Mouse (Mus musculus) embryonic fibroblast, embryonic 13.5 days (primary cell): ENCODE measurements around the gene Rftn1. TPM values are rescaled to one million over a fixed set of nuclear protein-coding genes. Genes with fewer than 3 reads are reported as not detected.

ENCODE experiments used
- H3K27ac ChIP-seq: 2 replicates; pipeline ENCODE4 v1.5.1; 2012; ENCODE audit warnings: low read length, control low read depth, inconsistent platforms; ENCODE audit not compliant: insufficient read depth
- H3K4me1 ChIP-seq: 2 replicates; pipeline ENCODE4 v1.6.1; 2011; ENCODE audit warnings: low read length; ENCODE audit not compliant: control insufficient read depth, insufficient read depth
- H3K4me3 ChIP-seq: 2 replicates; pipeline ENCODE4 v1.5.1; 2011; ENCODE audit warnings: mild to moderate bottlenecking, control low read depth, low read length; ENCODE audit not compliant: insufficient read depth
- CTCF ChIP-seq: IDR thresholded peaks from 2 replicates; pipeline ENCODE4 v1.5.1; 2011; ENCODE audit warnings: mild to moderate bottlenecking, control low read depth, low read length, moderate library complexity, borderline replicate concordance; ENCODE audit not compliant: insufficient read depth
- POLR2A ChIP-seq: IDR thresholded peaks from 2 replicates; pipeline ENCODE4 v1.6.1; 2011; ENCODE audit warnings: low read depth, mild to moderate bottlenecking, control low read depth, low read length, moderate library complexity
- polyA plus RNA-seq: library from polyadenylated mRNA; stranded (reverse); fragments of >200 nt; gene quantifications from 2 replicates; pipeline ENCODE4 v1.2.4, GENCODE M21; 2011; ENCODE audit warnings: low read depth; ENCODE audit not compliant: missing spikeins, insufficient read length

Rftn1 gene
- polyA plus RNA-seq, 1 experiment: 15.1 TPM

DNA sequence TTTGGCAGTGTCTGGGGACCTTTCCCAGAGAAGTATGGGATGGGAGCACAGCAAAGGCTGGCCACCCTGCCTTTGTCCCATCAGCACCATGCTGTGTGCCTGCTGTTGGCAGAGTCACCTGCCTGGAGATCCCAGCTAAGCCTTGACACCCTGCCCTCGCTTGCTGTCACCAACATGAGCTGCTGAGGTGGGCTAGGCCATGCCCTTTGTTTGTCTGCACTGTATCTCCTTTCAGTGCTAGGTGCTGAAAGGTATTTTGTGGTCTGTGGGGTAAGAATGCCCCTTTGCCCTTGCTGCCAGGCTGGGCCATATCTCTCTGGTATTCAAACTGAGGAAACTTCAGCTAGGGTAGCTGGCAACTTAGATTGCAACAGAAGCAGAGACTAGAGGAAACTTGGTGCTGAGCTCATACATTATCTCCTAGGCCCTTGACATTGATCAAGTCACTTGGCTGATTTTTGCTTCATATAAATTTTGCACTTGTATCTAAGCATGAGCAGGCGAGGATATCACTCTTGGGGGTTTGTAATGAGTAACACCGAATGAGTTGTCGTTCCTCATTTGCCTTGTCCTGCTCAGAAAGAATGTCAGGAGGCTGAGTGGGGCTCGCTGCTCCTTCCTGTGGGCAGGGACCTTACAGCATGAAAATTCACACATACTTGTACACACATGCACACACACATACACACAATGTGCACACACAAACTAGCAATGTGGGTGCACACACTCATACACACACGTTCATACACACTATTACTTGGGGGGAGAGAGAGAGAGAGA lies 207.7 kb downstream of the Rftn1 start:
- H3K4me3 ChIP-seq: no peak overlapping the region
- no peaks in the 10 kb centered on the region for H3K4me1 ChIP-seq
- H3K27ac ChIP-seq: no peak overlapping the region
- no peak for TF ChIP-seq CTCF
- TF ChIP-seq POLR2A: no peak

DNA sequence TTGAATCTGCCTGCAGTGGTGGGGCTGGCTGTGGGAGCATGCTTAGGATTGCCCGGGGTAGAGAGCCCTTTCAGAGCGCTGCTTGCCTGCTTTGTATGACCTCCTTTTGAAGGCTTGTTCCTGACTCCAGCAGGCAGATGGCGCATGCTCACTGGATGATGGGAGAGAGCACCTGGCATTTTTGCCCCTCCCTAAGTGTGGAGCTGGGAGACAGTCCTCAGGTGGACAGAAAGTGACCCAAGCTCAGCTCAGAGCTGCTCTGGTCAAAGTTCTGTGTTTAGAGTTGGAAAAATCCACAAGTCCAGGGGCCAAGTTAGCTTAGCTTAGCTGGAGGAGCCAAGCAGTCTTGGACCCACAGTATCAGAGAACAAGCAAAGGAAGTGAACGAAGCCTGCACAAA lies 208.9 kb downstream of the Rftn1 start:
- TF ChIP-seq CTCF: no peak
- TF ChIP-seq POLR2A: no peak
- no peaks in the 10 kb centered on the region for H3K4me1 ChIP-seq
- no peak overlapping the region for H3K27ac ChIP-seq
- no peak overlapping the region for H3K4me3 ChIP-seq

DNA sequence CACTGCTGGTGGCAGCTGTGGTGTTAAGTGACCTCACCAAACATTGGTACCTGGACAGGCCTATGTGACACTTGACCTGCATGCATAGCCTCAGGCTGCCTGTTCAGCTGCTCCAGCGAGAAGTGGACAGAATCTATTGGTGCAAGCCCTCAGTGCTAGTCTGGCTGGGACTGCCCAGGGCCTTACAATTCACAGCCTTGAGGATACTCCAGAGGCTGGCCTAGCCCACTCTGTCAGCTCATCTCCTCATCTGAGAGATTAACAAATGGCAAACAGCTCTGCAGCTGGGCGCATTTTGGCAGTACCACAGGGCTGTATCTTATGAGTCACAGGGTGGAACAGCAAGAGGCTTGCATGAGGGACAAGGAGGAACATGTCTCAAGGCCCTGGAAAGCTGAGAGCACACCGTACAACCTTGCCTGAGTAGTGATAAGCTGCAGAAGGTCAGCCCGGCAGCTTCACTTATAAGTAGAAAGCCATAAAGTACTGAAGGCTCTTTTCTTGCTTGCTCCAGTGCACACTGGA lies 210.7 kb downstream of the Rftn1 start:
- H3K4me3 ChIP-seq: no peak overlapping the region
- no peaks in the 10 kb centered on the region for H3K4me1 ChIP-seq
- TF ChIP-seq POLR2A (no peak), CTCF (no peak)
- no peak overlapping the region for H3K27ac ChIP-seq

DNA sequence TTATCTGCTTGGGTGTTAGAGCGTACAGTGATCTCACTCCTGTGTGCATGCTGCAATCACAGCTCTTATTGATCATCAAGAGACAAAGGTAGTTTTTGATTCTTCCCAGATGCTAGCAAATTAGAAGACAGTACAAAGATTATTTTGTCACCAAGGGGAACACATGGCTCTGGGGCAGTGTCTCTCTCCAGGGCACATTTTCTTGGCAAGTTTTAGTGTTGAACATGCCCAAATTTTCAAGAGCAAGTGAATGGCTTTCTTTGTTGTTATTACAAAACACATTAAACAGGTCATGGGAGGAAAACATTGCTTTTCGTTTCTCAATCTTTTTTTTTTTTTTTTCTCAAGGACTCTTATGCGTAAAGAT lies 213.1 kb downstream of the Rftn1 start:
- H3K4me1 ChIP-seq: no peaks in the 10 kb centered on the region
- no peak overlapping the region for H3K4me3 ChIP-seq
- TF ChIP-seq POLR2A: no peak
- no peak for TF ChIP-seq CTCF
- H3K27ac ChIP-seq: no peak overlapping the region

DNA sequence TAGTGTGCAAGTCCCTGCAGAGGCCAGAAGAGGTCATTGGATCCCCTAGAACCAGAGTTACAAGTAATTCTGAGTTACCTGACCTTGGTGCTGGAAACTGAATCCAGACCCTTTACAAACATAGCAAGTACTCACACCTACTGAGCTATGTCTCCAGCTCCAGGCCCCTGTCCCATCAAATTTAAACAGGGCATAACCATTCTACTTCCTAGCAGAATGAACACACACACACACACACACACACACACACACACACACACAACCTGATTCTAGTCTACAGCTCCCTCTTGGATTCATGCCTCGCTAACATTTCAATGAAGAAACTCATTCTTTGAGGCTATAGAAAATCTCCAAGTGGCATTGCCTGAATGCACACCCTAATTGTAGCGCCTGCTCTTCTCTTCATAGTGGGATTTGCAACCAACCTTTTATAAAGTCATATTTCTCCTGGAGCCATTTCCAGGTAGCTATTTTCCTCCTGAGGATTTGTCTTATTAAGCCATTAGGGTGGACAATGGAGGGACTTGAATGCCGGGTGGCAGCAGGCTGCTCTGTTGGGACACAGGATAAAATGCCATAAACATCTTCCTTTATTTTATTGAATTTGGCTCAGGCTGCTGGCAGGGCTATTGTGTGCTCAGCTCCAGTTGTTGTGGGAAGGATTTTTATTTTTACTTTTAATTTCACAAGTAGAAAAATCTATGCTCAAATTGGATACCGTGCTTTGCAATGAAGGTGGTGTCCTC lies 213.6 kb downstream of the Rftn1 start:
- no peak for TF ChIP-seq CTCF
- TF ChIP-seq POLR2A: no peak
- no peak overlapping the region for H3K27ac ChIP-seq
- H3K4me3 ChIP-seq: no peak overlapping the region
- no peaks in the 10 kb centered on the region for H3K4me1 ChIP-seq

DNA sequence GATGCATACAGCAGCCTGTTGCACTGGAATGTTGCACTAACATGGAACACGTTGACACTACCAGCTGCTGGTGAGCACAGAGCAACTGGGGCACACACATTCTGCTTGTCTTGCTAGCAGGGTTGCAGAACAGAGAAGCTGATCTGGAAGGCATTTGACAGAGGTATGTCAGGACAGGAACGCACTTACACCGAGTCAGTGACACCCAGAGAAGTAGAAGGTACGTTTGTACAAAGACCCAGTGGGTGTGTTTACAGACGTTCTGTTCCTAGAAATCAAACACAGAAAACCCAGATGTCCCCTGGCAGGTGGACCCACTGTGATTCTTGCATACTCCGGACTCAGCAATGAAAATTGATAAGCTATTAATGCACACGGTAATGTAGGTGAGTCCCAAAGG lies 215.0 kb downstream of the Rftn1 start:
- Histone ChIP-seq H3K4me3 (no peak overlapping the region), H3K27ac (no peak overlapping the region), H3K4me1 (no peaks in the 10 kb centered on the region)
- TF ChIP-seq POLR2A: no peak
- TF ChIP-seq CTCF: no peak

DNA sequence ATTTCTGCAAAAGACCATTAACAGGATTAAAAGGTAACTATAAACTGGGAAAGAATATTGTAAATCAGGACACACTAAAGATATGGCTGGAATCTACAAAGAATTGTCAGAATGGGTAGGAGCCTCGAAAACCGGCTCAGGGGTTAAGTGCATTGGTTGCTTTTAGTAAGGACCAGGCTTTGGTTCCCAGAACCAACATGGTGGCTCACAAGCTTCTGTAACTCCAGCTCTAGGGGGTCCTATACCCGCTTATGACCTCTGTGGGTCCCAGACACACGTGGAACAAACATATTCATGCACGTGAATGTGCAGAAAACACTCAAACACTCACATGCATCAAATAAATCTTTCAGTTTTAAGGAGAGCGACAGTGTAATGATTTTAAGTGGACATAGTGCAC lies 215.5 kb downstream of the Rftn1 start:
- H3K4me1 ChIP-seq: no peaks in the 10 kb centered on the region
- H3K4me3 ChIP-seq: no peak overlapping the region
- no peak overlapping the region for H3K27ac ChIP-seq
- TF ChIP-seq POLR2A: no peak
- TF ChIP-seq CTCF: no peak

DNA sequence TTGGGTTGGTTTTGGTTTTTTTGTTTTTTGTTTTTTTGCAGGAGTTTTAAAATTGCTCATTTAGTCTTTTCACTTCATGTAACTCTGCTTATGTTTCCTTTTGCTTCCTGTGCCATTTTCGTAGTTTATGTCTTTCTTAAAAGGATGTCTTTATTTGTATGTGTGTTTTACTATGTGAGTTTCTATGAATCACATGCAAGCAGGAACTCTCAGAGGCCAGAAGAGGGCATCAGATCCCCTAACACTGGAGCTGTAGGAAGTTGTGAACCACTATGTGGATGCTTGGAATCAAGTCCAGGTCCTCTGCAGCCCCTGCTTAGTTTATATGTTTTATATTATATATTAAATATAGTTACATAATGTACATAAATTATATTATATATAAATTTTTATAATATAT lies 218.3 kb downstream of the Rftn1 start:
- H3K27ac ChIP-seq: no peak overlapping the region
- H3K4me1 ChIP-seq: no peaks in the 10 kb centered on the region
- no peak overlapping the region for H3K4me3 ChIP-seq
- TF ChIP-seq CTCF (no peak), POLR2A (no peak)

DNA sequence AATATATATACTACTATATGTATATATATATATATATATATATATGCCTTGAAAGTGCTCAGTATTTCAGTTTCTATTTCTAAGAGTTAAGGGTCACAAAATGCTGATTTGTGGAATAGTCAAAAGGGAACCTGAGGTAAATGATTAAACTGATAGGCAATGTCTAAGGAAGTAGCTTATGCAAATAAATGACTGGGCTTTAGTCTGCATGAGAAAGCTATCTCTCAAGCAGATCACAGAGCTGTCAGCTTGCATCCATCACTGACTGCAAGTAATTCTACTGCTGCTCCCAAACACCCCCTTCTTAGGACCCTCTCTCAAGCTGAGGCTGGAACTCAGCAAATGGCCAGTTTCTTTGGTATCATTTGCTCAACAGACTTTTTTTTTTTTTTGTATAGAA lies 219.4 kb downstream of the Rftn1 start:
- Histone ChIP-seq H3K27ac (no peak overlapping the region), H3K4me3 (no peak overlapping the region), H3K4me1 (no peaks in the 10 kb centered on the region)
- TF ChIP-seq POLR2A (no peak), CTCF (no peak)

DNA sequence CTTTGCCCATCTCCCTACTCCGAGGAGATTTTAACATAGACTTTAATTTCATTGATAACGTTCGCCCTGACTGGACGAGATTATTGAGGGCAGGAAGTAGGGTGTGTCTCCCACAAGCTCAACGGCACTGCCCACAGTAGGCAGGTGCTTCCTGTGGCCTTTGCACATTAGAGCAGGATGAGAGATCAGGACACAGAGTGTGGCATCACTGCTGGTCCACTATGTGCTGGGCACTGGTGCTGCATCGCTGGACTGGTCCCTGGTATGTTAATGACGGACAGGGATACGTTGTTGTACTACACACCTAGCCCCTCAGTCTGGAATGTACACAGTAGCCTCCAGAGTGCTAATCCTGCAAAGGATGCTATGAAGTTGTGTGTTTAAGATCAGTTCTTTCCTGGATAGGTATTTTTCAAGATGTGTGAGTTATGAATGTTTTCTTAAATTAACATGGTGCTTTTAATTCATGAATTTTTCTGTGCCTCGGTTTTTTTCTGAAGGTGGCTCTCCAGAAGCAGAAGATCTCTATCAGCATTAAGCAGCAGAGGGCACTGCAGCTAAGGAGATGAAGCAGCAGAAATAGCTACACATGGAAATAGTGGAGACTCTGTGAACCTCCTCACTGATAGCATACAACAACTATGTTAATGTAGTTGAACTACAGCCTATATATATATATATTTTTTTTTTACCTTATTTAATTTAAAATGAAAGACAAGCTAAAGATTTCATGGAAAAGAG lies 221.8 kb downstream of the Rftn1 start:
- Histone ChIP-seq H3K4me1 (no peaks in the 10 kb centered on the region), H3K27ac (no peak overlapping the region), H3K4me3 (no peak overlapping the region)
- TF ChIP-seq POLR2A: no peak
